Mouse (Mus musculus) ES-Bruce4 (cell line): ENCODE data around the gene Zfp385c.

Source experiments
- CTCF ChIP-seq: IDR thresholded peaks from one replicate; pipeline ENCODE4 v1.8.1; 2011; ENCODE audit warnings: low read depth, low read length
- EP300 ChIP-seq: IDR thresholded peaks from 2 replicates; pipeline ENCODE4 v1.6.1; 2011; ENCODE audit warnings: low read depth, low read length; ENCODE audit not compliant: insufficient read depth
- POLR2A ChIP-seq: IDR thresholded peaks from one replicate; pipeline ENCODE4 v1.8.1; 2011; ENCODE audit warnings: low read length; ENCODE audit not compliant: insufficient read depth

DNA sequence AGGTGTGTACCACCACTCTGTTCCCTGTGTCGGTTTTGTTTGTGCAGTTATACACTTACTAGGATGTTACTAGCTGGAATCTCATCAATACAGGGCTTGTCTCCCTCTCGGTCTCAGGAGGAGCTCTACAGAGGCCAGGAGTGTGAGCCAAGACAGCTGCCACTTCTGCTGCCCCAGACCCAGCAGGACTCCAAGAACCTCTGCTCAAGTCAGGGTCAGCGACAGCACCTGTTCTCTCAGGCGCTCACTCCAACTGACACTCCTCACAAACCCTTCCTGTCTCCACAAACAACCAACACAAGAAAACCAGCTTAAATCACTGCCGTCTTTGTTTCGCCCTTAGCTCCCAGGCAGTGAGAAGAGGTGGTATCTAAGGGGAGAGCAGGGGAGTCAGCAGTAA, 36.3 kb upstream of the Zfp385c start:
- TF ChIP-seq CTCF (no peak), POLR2A (no peak), EP300 (no peak)
